Mouse (Mus musculus): ENCODE results near the gene Lcn10.

DNA sequence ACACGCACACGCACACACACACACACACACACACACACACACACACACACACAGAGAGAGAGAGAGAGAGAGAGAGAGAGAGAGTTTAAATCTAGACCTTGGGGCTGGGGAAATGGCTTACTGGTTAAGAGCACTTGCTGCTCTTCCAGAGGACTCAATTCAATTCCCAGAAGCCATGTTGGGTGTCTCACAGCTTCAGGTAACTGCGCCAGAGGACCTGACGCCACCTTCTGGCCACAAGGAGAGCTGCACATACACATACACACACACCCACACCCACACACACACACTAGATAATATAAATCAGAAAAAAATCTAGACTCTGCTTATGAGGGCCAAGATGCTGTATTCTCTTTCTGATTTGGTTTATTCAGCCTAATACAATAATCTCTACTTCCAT lies 4.4 kb downstream of the Lcn10 start:
- TF ChIP-seq CTCF (IDR thresholded peaks at IDR 0.05; ENCODE audit: control insufficient read depth, insufficient read depth, low read length) (no peak), POLR2A (IDR thresholded peaks at IDR 0.05; ENCODE audit: borderline replicate concordance, control insufficient read depth, low read depth, low read length) (no peak)

All from bone marrow, adult 2 months (tissue).